Mouse (Mus musculus) lung, postnatal 0 days (tissue): ENCODE measurements around the gene Vamp4. TPM values are rescaled to one million over a fixed set of nuclear protein-coding genes. Genes with fewer than 3 reads are reported as not detected.

Experiments used
- ATAC-seq: fragments of 200-750 bp; cut with Nextera tagmentation; 2 replicates; pipeline ENCODE4 v1.8.0; 2017; ENCODE audit warnings: moderate library complexity
- DNase-seq: peaks from one replicate; pipeline ENCODE4 v3.0.0-alpha.2; 2016; ENCODE audit warnings: low spot score
- H3K27ac ChIP-seq: fragments of 300-500 bp; sonication (generic); 2 replicates; pipeline ENCODE4 v1.5.1; 2014; ENCODE audit warnings: antibody characterized with exemption, mild to moderate bottlenecking, low read length, mixed read lengths
- H3K27me3 ChIP-seq: fragments of 300-500 bp; sonication (generic); replicated peaks from 2 replicates; pipeline ENCODE4 v1.6.1; 2014; ENCODE audit warnings: low read length, mixed read lengths; ENCODE audit not compliant: insufficient read depth
- H3K36me3 ChIP-seq: fragments of 300-500 bp; sonication (generic); 2 replicates; pipeline ENCODE4 v1.6.1; 2014; ENCODE audit warnings: low read length, mixed read lengths; ENCODE audit not compliant: insufficient read depth
- H3K4me1 ChIP-seq: fragments of 300-500 bp; sonication (generic); 2 replicates; pipeline ENCODE4 v1.6.1; 2014; ENCODE audit warnings: antibody characterized with exemption, low read depth, low read length, mixed read lengths; ENCODE audit not compliant: insufficient read depth
- H3K4me2 ChIP-seq: fragments of 300-500 bp; sonication (generic); replicated peaks from 2 replicates; pipeline ENCODE4 v1.6.1; 2014; ENCODE audit warnings: low read depth, mild to moderate bottlenecking, low read length, moderate library complexity, mixed read lengths
- H3K4me3 ChIP-seq: fragments of 300-500 bp; sonication (generic); 2 replicates; pipeline ENCODE4 v1.5.1; 2014; ENCODE audit warnings: low read depth, low read length
- H3K9ac ChIP-seq: fragments of 300-500 bp; sonication (generic); replicated peaks from 2 replicates; pipeline ENCODE4 v1.6.1; 2014; ENCODE audit warnings: low read depth, mild to moderate bottlenecking
- H3K9me3 ChIP-seq: fragments of 300-500 bp; sonication (generic); 2 replicates; pipeline ENCODE4 v1.6.1; 2016; ENCODE audit warnings: low read length, mixed read lengths
- CTCF ChIP-seq: IDR thresholded peaks from 2 replicates; pipeline ENCODE4 v1.5.1; 2016; ENCODE audit warnings: antibody characterized with exemption, mild to moderate bottlenecking
- EP300 ChIP-seq: IDR thresholded peaks from 2 replicates; pipeline ENCODE4 v1.6.1; 2016; ENCODE audit warnings: antibody characterized with exemption, mild to moderate bottlenecking, control low read depth
- WGBS: fragments of 180-500 bp; shearing (Covaris S2); extraction: QIAGEN DNeasy Blood & Tissue Kit; methylation state at CpG from one replicate; pipeline ENCODE4 v1.1.7; 2014; 5-methylcytosine and 5-hydroxymethylcytosine counted together
- polyA plus RNA-seq: library from polyadenylated mRNA; unstranded; fragments of >200 nt; fragmentation: Nextera tagmentation; extraction: Ambion mirVana; gene quantifications from 2 replicates; pipeline ENCODE4 v1.2.1, GENCODE M21; 2015

The Vamp4 gene
- polyA plus RNA-seq, 1 experiment from 2014 or later, result 45.1 TPM

- Histone ChIP-seq H3K4me2 (no peak overlapping the region), H3K4me1 (peaks cover 2% of the 10 kb centered on the region; the same call in 1 of the 2 replicates), H3K9me3 (no peaks in the 10 kb centered on the region), H3K9ac (no peak overlapping the region), H3K36me3 (0 out of 2 replicates have a peak, but pooled peaks cover 13% of the 10 kb centered on the region), H3K27me3 (no peaks in the 10 kb centered on the region), H3K4me3 (no peak overlapping the region), H3K27ac (no peak overlapping the region)
- WGBS, result 70% methylated on average over 1 of the region's 1 CpGs
- no peak for DNase-seq
- TF ChIP-seq EP300 (no peak), CTCF (no peak)
- no peak for ATAC-seq
These were observed 27.1 kb upstream of the Vamp4 start for GRCm38 (mm10) chr1:162543231-162543630.

- H3K9ac ChIP-seq, result peak overlapping the region; percentile 66
- no peaks in the 10 kb centered on the region for H3K9me3 ChIP-seq
- H3K27ac ChIP-seq, result 0 out of 2 replicates have a peak overlapping the region, but pooled peaks have one; percentile 39
- H3K4me3 ChIP-seq, result peak overlapping the region; percentile 66
- peaks cover 2% of the 10 kb centered on the region; the same call in 1 of the 2 replicates for H3K4me1 ChIP-seq
- no peaks in the 10 kb centered on the region for H3K27me3 ChIP-seq
- DNase-seq (no peak), ATAC-seq (no peak)
- whole genome bisulfite sequencing, result under 1% methylated on average over 10 of the region's 10 CpGs
- H3K4me2 ChIP-seq, result peak overlapping the region; percentile 88
- 0 out of 2 replicates have a peak, but pooled peaks cover 8% of the 10 kb centered on the region for H3K36me3 ChIP-seq
- TF ChIP-seq EP300 (no peak), CTCF (no peak)
These were observed 22.7 kb upstream of the Vamp4 start for GRCm38 (mm10) chr1:162547607-162548006.

GRCm38 (mm10) chr1:162548016-162548916, 22.0 kb upstream of the Vamp4 start, which contains the start of gene Mettl13:
Gene Mettl13, minus strand, starts transcription at chr1:162548551.
- peak within 1 kb of the TSS; percentile 66 for H3K4me3 ChIP-seq
- peaks cover 2% of the 10 kb centered on the region; the same call in 1 of the 2 replicates for H3K4me1 ChIP-seq
- ATAC-seq (peak; percentile 100), DNase-seq (peak; percentile 97)
- H3K4me2 ChIP-seq, result peak within 1 kb of the TSS; percentile 88
- H3K9me3 ChIP-seq, result no peaks in the 10 kb centered on the region
- H3K36me3 ChIP-seq, result 0 out of 2 replicates have a peak, but pooled peaks cover 5% of the 10 kb centered on the region
- peak within 1 kb of the TSS; percentile 39 for H3K27ac ChIP-seq
- TF ChIP-seq EP300 (no peak), CTCF (peak; percentile 7; the same call in 1 of the 2 replicates)
- WGBS, result under 1% methylated on average over 52 of the region's 52 CpGs
- peak within 1 kb of the TSS; percentile 66 for H3K9ac ChIP-seq
- no peaks in the 10 kb centered on the region for H3K27me3 ChIP-seq

- Histone ChIP-seq H3K27ac (no peak overlapping the region), H3K4me3 (peak overlapping the region; percentile 66), H3K4me2 (peak overlapping the region; percentile 88), H3K4me1 (peaks cover 2% of the 10 kb centered on the region; the same call in 1 of the 2 replicates), H3K36me3 (0 out of 2 replicates have a peak, but pooled peaks cover 2% of the 10 kb centered on the region), H3K9ac (peak overlapping the region; percentile 66; the same call in 1 of the 2 replicates), H3K9me3 (no peaks in the 10 kb centered on the region), H3K27me3 (no peaks in the 10 kb centered on the region)
- 56% methylated on average over 10 of the region's 10 CpGs for WGBS
- TF ChIP-seq CTCF, result no peak
- TF ChIP-seq EP300, result no peak
- no peak for DNase-seq
- no peak for ATAC-seq
These were observed 21.2 kb upstream of the Vamp4 start for GRCm38 (mm10) chr1:162548917-162549613.

GRCm38 (mm10) chr1:162549615-162550283, 20.6 kb upstream of the Vamp4 start:
- H3K9me3 ChIP-seq, result no peaks in the 10 kb centered on the region
- H3K27ac ChIP-seq, result no peak overlapping the region
- no peak overlapping the region for H3K9ac ChIP-seq
- peaks cover 2% of the 10 kb centered on the region; the same call in 1 of the 2 replicates for H3K4me1 ChIP-seq
- no peaks in the 10 kb centered on the region for H3K36me3 ChIP-seq
- ATAC-seq (no peak), DNase-seq (peak; percentile 81)
- TF ChIP-seq CTCF, result peak; percentile 83
- 0 out of 2 replicates have a peak, but pooled peaks have one; percentile 8 for TF ChIP-seq EP300
- H3K4me3 ChIP-seq, result no peak overlapping the region
- 71% methylated on average over 5 of the region's 5 CpGs for WGBS
- no peaks in the 10 kb centered on the region for H3K27me3 ChIP-seq
- H3K4me2 ChIP-seq, result no peak overlapping the region
